Mouse (Mus musculus): ENCODE results near the gene Prickle3. TPM values are rescaled to one million over a fixed set of nuclear protein-coding genes. Genes with fewer than 3 reads are reported as not detected.

The Prickle3 gene
- polyA plus RNA-seq (2012; rRNA removed): 26.6 and 28.9 TPM in 2 replicates

DNA sequence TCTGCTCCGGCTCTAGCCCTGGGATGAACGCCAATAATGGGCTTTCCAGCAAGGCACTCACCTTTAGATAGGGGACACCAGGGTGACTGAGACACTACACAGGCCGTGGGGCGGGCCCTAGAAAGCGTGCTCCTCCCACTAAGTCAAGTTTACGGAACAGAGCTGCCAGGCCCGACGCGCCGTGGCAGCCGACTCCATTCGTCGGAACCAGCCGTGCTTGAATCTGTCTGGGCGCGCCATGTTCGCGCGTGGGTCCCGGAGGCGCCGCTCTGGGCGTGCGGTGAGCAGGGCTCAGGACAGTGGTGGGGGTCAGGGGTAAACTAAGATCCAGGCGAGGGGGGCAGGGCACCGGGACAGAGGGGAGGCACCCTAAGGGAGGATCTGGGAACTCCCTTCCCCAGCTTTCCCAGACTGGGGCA, at the start of gene Prickle3:
TSS of gene Prickle3 (plus strand) at position 40 of the 419 bp plus-strand sequence.

GRCm38 (mm10) chrX:7638401-7639091, 18.5 kb upstream of the Prickle3 start, which contains the start of gene Syp:
TSS of gene Syp (plus strand) at chrX:7638471.

GRCm38 (mm10) chrX:7670921-7671623, 14.0 kb downstream of the Prickle3 start, which contains the start of gene Plp2:
TSS of gene Plp2 (minus strand) at chrX:7671390.

DNA sequence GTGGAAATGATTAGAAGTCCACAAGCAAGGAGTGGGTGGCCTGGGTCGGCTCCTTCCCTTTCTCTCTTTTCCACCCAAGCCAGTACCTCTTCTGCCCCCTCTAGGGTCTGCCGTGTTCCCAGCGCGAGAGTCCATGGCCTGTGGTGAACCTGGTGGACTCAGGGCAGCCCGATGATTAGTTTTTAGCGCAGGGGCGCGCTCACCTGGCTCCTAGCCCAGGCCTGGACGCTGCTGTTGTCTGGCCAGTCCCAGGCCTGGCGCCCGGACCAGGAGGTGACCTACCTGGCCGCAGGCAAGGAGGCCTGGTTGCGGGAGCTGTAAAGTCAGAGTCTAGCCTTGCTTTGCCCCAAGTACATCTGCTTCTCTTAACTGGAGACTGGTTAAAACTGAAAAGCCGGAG, 23.8 kb downstream of the Prickle3 start, which contains the start of gene Magix:
TSS of gene Magix (minus strand) at position 388 of the 400 bp plus-strand sequence.

GRCm38 (mm10) chrX:7696954-7697381, 39.9 kb downstream of the Prickle3 start, which contains the start of gene Gpkow:
TSS of gene Gpkow (plus strand) at chrX:7697131.

DNA sequence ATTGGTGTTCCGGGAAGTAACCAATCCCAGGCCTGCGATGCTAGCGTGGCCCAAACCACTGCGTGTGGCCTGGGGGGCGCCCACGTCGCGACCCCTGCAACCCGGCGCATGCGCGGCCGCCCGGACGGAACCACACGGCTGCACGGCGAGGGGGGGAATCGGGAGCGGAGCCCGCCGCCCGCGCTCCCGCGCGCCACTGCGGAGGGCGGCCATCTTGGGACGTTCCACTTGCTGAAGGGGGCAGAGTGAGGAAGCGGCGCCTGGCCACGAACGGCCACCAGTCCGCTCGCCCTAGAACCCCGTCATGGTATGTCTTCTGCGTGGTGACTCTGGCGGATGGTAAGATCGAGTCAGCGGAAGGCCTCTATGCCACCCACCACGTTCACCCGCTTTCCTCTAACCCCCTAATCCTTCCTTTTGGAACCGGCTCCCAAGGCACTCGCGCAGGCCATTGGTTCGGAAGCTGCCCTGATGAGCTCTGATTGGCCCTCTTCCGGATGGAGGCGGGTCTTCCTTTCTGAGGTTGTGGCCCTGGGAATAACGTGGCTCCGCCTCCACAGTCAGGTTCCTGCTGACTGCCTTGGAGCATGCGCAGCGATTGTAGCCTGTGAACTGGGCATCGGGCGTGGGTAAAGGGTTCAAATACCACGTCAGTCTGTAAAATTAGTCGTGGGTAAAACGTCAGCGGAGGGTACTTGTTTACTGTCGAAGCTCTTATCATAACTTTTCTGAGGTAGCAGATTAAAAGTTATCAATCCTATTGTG, 57.3 kb downstream of the Prickle3 start, which contains the start of gene Wdr45:
TSS of gene Wdr45 (plus strand) at position 199 of the 765 bp plus-strand sequence.

Other genes starting within 250 kb of the Prickle3 start
- gene Foxp3, start 83.6 kb upstream of the Prickle3 start, polyA plus RNA-seq (2012; rRNA removed): 0.13 TPM in 2 replicates
- gene Ppp1r3f, start 83.0 kb upstream of the Prickle3 start, polyA plus RNA-seq (2012; rRNA removed): 0.87 and 1.4 TPM in 2 replicates
- gene Ccdc22, start 51.7 kb upstream of the Prickle3 start, polyA plus RNA-seq (2012; rRNA removed): 9.9 and 11.3 TPM in 2 replicates
- 0.01 TPM in 1 of 2 replicates, not detected in the other for gene Cacna1f, start 50.2 kb upstream of the Prickle3 start, polyA plus RNA-seq (2012; rRNA removed)
- 3.9 and 4.8 TPM in 2 replicates for gene Syp, start 18.8 kb upstream of the Prickle3 start, polyA plus RNA-seq (2012; rRNA removed)
- 137 and 146 TPM in 2 replicates for gene Plp2, start 14.1 kb downstream of the Prickle3 start, polyA plus RNA-seq (2012; rRNA removed)
- gene Magix, start 24.0 kb downstream of the Prickle3 start, polyA plus RNA-seq (2012; rRNA removed): 6.1 and 6.6 TPM in 2 replicates
- 0.92 and 1.5 TPM in 2 replicates for gene Gpkow, start 39.9 kb downstream of the Prickle3 start, polyA plus RNA-seq (2012; rRNA removed)
- 18.3 and 20.3 TPM in 2 replicates for gene Wdr45, start 57.1 kb downstream of the Prickle3 start, polyA plus RNA-seq (2012; rRNA removed)
- 0.22 TPM in 1 of 2 replicates, not detected in the other for gene Gm45208, start 65.0 kb downstream of the Prickle3 start, polyA plus RNA-seq (2012; rRNA removed)
- 30.1 and 36.8 TPM in 2 replicates for gene Praf2, start 71.2 kb downstream of the Prickle3 start, polyA plus RNA-seq (2012; rRNA removed)
- gene Ccdc120, start 93.6 kb downstream of the Prickle3 start, polyA plus RNA-seq (2012; rRNA removed): 20.8 and 24.6 TPM in 2 replicates
- 13.1 and 13.4 TPM in 2 replicates for gene Tfe3, start 105.3 kb downstream of the Prickle3 start, polyA plus RNA-seq (2012; rRNA removed)
- gene Gripap1, start 132.5 kb downstream of the Prickle3 start, polyA plus RNA-seq (2012; rRNA removed): 6.6 and 7.6 TPM in 2 replicates
- gene Kcnd1, start 165.0 kb downstream of the Prickle3 start, polyA plus RNA-seq (2012; rRNA removed): 0.38 and 0.56 TPM in 2 replicates
- 21.1 and 23.3 TPM in 2 replicates for gene Otud5, start 184.1 kb downstream of the Prickle3 start, polyA plus RNA-seq (2012; rRNA removed)
- gene Pim2, start 221.0 kb downstream of the Prickle3 start, polyA plus RNA-seq (2012; rRNA removed): 7.4 and 8.8 TPM in 2 replicates
- 74.9 and 99.5 TPM in 2 replicates for gene Slc35a2, start 226.8 kb downstream of the Prickle3 start, polyA plus RNA-seq (2012; rRNA removed)
- 27.2 and 28.7 TPM in 2 replicates for gene Pqbp1, start 242.0 kb downstream of the Prickle3 start, polyA plus RNA-seq (2012; rRNA removed)
- gene Timm17b, start 242.1 kb downstream of the Prickle3 start, polyA plus RNA-seq (2012; rRNA removed): 23.5 and 30.2 TPM in 2 replicates